Mouse (Mus musculus) heart, embryonic 11.5 days (tissue): ENCODE data around the gene Scarf1. TPM values are rescaled to one million over a fixed set of nuclear protein-coding genes. Genes with fewer than 3 reads are reported as not detected.
A peak's percentile ranks its signal among the peaks of the same experiment; 100 is the strongest.

Experiments used
- ATAC-seq: fragments of 200-750 bp; cut with Nextera tagmentation; replicated peaks from 2 replicates; pipeline ENCODE4 v1.8.0; 2017; ENCODE audit warnings: moderate library complexity; ENCODE audit not compliant: insufficient number of reproducible peaks, low FRiP score, low TSS enrichment
- H3K27ac ChIP-seq: fragments of 300-500 bp; sonication (generic); 2 replicates; pipeline ENCODE4 v1.5.1; 2014; ENCODE audit warnings: mild to moderate bottlenecking, low read depth, low read length
- H3K27me3 ChIP-seq: fragments of 300-500 bp; sonication (generic); 2 replicates; pipeline ENCODE4 v1.6.1; 2014; ENCODE audit warnings: mild to moderate bottlenecking, low read length, mixed read lengths; ENCODE audit not compliant: control insufficient read depth, insufficient read depth
- H3K36me3 ChIP-seq: fragments of 300-500 bp; sonication (generic); 2 replicates; pipeline ENCODE4 v1.6.1; 2014; ENCODE audit warnings: mild to moderate bottlenecking, low read length, moderate library complexity, mixed read lengths; ENCODE audit not compliant: control insufficient read depth, insufficient read depth
- H3K4me1 ChIP-seq: fragments of 300-500 bp; sonication (generic); 2 replicates; pipeline ENCODE4 v1.6.1; 2014; ENCODE audit warnings: low read length; ENCODE audit not compliant: control insufficient read depth, insufficient read depth
- H3K4me2 ChIP-seq: fragments of 300-500 bp; sonication (generic); 2 replicates; pipeline ENCODE4 v1.6.1; 2014; ENCODE audit warnings: mild to moderate bottlenecking, moderate library complexity
- H3K4me3 ChIP-seq: fragments of 300-500 bp; sonication (generic); 2 replicates; pipeline ENCODE4 v1.5.1; 2014; ENCODE audit warnings: low read depth, low read length
- H3K9ac ChIP-seq: fragments of 300-500 bp; sonication (generic); 2 replicates; pipeline ENCODE4 v1.6.1; 2014; ENCODE audit warnings: mild to moderate bottlenecking, low read depth, low read length, moderate library complexity
- H3K9me3 ChIP-seq: fragments of 300-500 bp; sonication (generic); replicated peaks from 2 replicates; pipeline ENCODE4 v1.6.1; 2016; ENCODE audit warnings: low read length; ENCODE audit not compliant: control insufficient read depth
- WGBS: fragments of 180-500 bp; shearing (Covaris S2); extraction: QIAGEN DNeasy Blood & Tissue Kit; methylation state at CpG from one replicate; pipeline ENCODE4 v1.1.7; 2014; ENCODE audit not compliant: insufficient replicate concordance; 5-methylcytosine and 5-hydroxymethylcytosine counted together
- polyA plus RNA-seq: library from polyadenylated mRNA; unstranded; fragments of >200 nt; fragmentation: Nextera tagmentation; extraction: Ambion mirVana; gene quantifications from 2 replicates; pipeline ENCODE4 v1.2.1, GENCODE M21; 2014

Gene Scarf1
- polyA plus RNA-seq, 1 experiment from 2014 or later: 7.6 TPM

GRCm38 (mm10) chr11:75521609-75522008 lies 8.3 kb downstream of the Scarf1 start:
- Histone ChIP-seq H3K36me3 (no peaks in the 10 kb centered on the region), H3K9ac (no peak overlapping the region), H3K4me2 (no peak overlapping the region), H3K27me3 (no peaks in the 10 kb centered on the region), H3K27ac (no peak overlapping the region), H3K4me1 (no peaks in the 10 kb centered on the region), H3K9me3 (no peaks in the 10 kb centered on the region), H3K4me3 (no peak overlapping the region)
- ATAC-seq: no peak
- 86% methylated on average over 4 of the region's 4 CpGs for WGBS

GRCm38 (mm10) chr11:75522793-75523192 lies 9.5 kb downstream of the Scarf1 start:
- Histone ChIP-seq H3K9me3 (no peaks in the 10 kb centered on the region), H3K27me3 (no peaks in the 10 kb centered on the region), H3K4me3 (no peak overlapping the region), H3K4me1 (no peaks in the 10 kb centered on the region), H3K36me3 (no peaks in the 10 kb centered on the region), H3K27ac (no peak overlapping the region), H3K9ac (no peak overlapping the region), H3K4me2 (no peak overlapping the region)
- no peak for ATAC-seq
- 85% methylated on average over 2 of the region's 2 CpGs for WGBS

- WGBS: 86% methylated on average over 15 of the region's 15 CpGs
- no peaks in the 10 kb centered on the region for H3K9me3 ChIP-seq
- no peak overlapping the region for H3K4me2 ChIP-seq
- H3K27ac ChIP-seq: no peak overlapping the region
- H3K9ac ChIP-seq: no peak overlapping the region
- H3K4me1 ChIP-seq: no peaks in the 10 kb centered on the region
- ATAC-seq: no peak
- no peak overlapping the region for H3K4me3 ChIP-seq
- H3K27me3 ChIP-seq: no peaks in the 10 kb centered on the region
- no peaks in the 10 kb centered on the region for H3K36me3 ChIP-seq
Measured at GRCm38 (mm10) chr11:75525531-75526125, 12.3 kb downstream of the Scarf1 start.

- no peak for ATAC-seq
- H3K27me3 ChIP-seq: no peaks in the 10 kb centered on the region
- WGBS: 80% methylated on average over 6 of the region's 6 CpGs
Measured at GRCm38 (mm10) chr11:75526943-75527342, 13.6 kb downstream of the Scarf1 start.

GRCm38 (mm10) chr11:75529771-75530170 lies 16.4 kb downstream of the Scarf1 start:
- 0 out of 2 replicates have a peak, but pooled peaks cover 4% of the 10 kb centered on the region for H3K27me3 ChIP-seq
- WGBS: 44% methylated on average over 4 of the region's 4 CpGs
- no peak for ATAC-seq
- H3K9ac ChIP-seq: no peak overlapping the region
- no peak overlapping the region for H3K27ac ChIP-seq
- H3K4me2 ChIP-seq: no peak overlapping the region
- H3K4me3 ChIP-seq: no peak overlapping the region
- H3K4me1 ChIP-seq: peaks cover 7% of the 10 kb centered on the region
- H3K9me3 ChIP-seq: no peaks in the 10 kb centered on the region
- no peaks in the 10 kb centered on the region for H3K36me3 ChIP-seq

More at GRCm38 (mm10) chr11:75526943-75527342, 13.6 kb downstream of the Scarf1 start:
- no peaks in the 10 kb centered on the region for H3K4me1 ChIP-seq
- no peaks in the 10 kb centered on the region for H3K36me3 ChIP-seq
- no peak overlapping the region for H3K4me3 ChIP-seq
- no peak overlapping the region for H3K4me2 ChIP-seq
- H3K9me3 ChIP-seq: no peaks in the 10 kb centered on the region
- H3K27ac ChIP-seq: no peak overlapping the region
- H3K9ac ChIP-seq: no peak overlapping the region

GRCm38 (mm10) chr11:75530325-75530724 lies 17.0 kb downstream of the Scarf1 start:
- H3K9ac ChIP-seq: peak overlapping the region; percentile 86
- ATAC-seq: no peak
- H3K9me3 ChIP-seq: no peaks in the 10 kb centered on the region
- WGBS: under 1% methylated on average over 10 of the region's 10 CpGs
- 0 out of 2 replicates have a peak, but pooled peaks cover 4% of the 10 kb centered on the region for H3K27me3 ChIP-seq
- peak overlapping the region; percentile 100 for H3K4me2 ChIP-seq
- H3K27ac ChIP-seq: no peak overlapping the region
- peaks cover 12% of the 10 kb centered on the region for H3K4me1 ChIP-seq
- H3K4me3 ChIP-seq: peak overlapping the region; percentile 73
- no peaks in the 10 kb centered on the region for H3K36me3 ChIP-seq

GRCm38 (mm10) chr11:75530845-75531373 lies 17.6 kb downstream of the Scarf1 start:
- peak overlapping the region; percentile 57; the same call in 1 of the 2 replicates for H3K27ac ChIP-seq
- peaks cover 12% of the 10 kb centered on the region for H3K4me1 ChIP-seq
- peak; percentile 8; the same call in 1 of the 2 replicates for ATAC-seq
- peak overlapping the region; percentile 100 for H3K4me2 ChIP-seq
- H3K4me3 ChIP-seq: peak overlapping the region; percentile 73
- peak overlapping the region; percentile 86 for H3K9ac ChIP-seq
- H3K27me3 ChIP-seq: 0 out of 2 replicates have a peak, but pooled peaks cover 4% of the 10 kb centered on the region
- under 1% methylated on average over 30 of the region's 31 CpGs for WGBS
- H3K36me3 ChIP-seq: no peaks in the 10 kb centered on the region
- H3K9me3 ChIP-seq: no peaks in the 10 kb centered on the region

- H3K4me2 ChIP-seq: peak within 1 kb of the TSS; percentile 100
- 0 out of 2 replicates have a peak, but pooled peaks cover 4% of the 10 kb centered on the region for H3K27me3 ChIP-seq
- H3K27ac ChIP-seq: peak within 1 kb of the TSS; percentile 85
- H3K9me3 ChIP-seq: no peaks in the 10 kb centered on the region
- H3K36me3 ChIP-seq: no peaks in the 10 kb centered on the region
- under 1% methylated on average over 62 of the region's 62 CpGs for WGBS
- H3K4me3 ChIP-seq: peak within 1 kb of the TSS; percentile 73
- ATAC-seq: peak; percentile 87
- peaks cover 12% of the 10 kb centered on the region for H3K4me1 ChIP-seq
- H3K9ac ChIP-seq: peak within 1 kb of the TSS; percentile 86
Measured at GRCm38 (mm10) chr11:75531469-75532242, 18.3 kb downstream of the Scarf1 start, which contains the start of gene Slc43a2. Gene Slc43a2, plus strand, starts transcription at chr11:75531694.
